Mouse (Mus musculus) forebrain, embryonic 13.5 days (tissue): ENCODE results near the gene Pnkp. TPM values are rescaled to one million over a fixed set of nuclear protein-coding genes. Genes with fewer than 3 reads are reported as not detected.
"Not testable (repeated sequence)": the region's sequence is repeated elsewhere in the genome, so short reads cannot be mapped to it uniquely, and the experiment has no call there.

Source experiments
- ATAC-seq: fragments of 200-750 bp; cut with Nextera tagmentation; 2 replicates; pipeline ENCODE4 v1.8.0; 2017
- H3K27ac ChIP-seq: fragments of 300-500 bp; sonication (generic); 2 replicates; pipeline ENCODE4 v1.5.1; 2015; ENCODE audit warnings: inconsistent platforms, mild to moderate bottlenecking, moderate library complexity
- H3K27me3 ChIP-seq: fragments of 300-500 bp; sonication (generic); 2 replicates; pipeline ENCODE4 v1.6.1; 2015; ENCODE audit warnings: mild to moderate bottlenecking, inconsistent platforms
- H3K36me3 ChIP-seq: fragments of 300-500 bp; sonication (generic); 2 replicates; pipeline ENCODE4 v1.6.1; 2015; ENCODE audit warnings: mild to moderate bottlenecking, inconsistent platforms; ENCODE audit not compliant: poor library complexity, severe bottlenecking
- H3K4me1 ChIP-seq: fragments of 300-500 bp; sonication (generic); 2 replicates; pipeline ENCODE4 v1.6.1; 2015; ENCODE audit warnings: inconsistent platforms
- H3K4me2 ChIP-seq: fragments of 300-500 bp; sonication (generic); 2 replicates; pipeline ENCODE4 v1.6.1; 2015; ENCODE audit warnings: inconsistent platforms, mild to moderate bottlenecking, moderate library complexity
- H3K4me3 ChIP-seq: fragments of 300-500 bp; sonication (generic); 2 replicates; pipeline ENCODE4 v1.5.1; 2015; ENCODE audit warnings: mild to moderate bottlenecking, inconsistent platforms
- H3K9ac ChIP-seq: fragments of 300-500 bp; sonication (generic); 2 replicates; pipeline ENCODE4 v1.6.1; 2015; ENCODE audit warnings: mild to moderate bottlenecking, inconsistent platforms
- H3K9me3 ChIP-seq: fragments of 300-500 bp; sonication (generic); replicated peaks from 2 replicates; pipeline ENCODE4 v1.6.1; 2016; ENCODE audit warnings: inconsistent platforms
- WGBS: fragments of 180-500 bp; shearing (Covaris S2); methylation state at CpG from one replicate; pipeline ENCODE4 v1.1.7; 2015; 5-methylcytosine and 5-hydroxymethylcytosine counted together
- polyA plus RNA-seq: library from polyadenylated mRNA; unstranded; fragments of >200 nt; fragmentation: Nextera tagmentation; extraction: Ambion mirVana; gene quantifications from 2 replicates; pipeline ENCODE4 v1.2.1, GENCODE M21; 2015

The Pnkp gene
- polyA plus RNA-seq, 1 experiment from 2014 or later, result 34.9 TPM

DNA sequence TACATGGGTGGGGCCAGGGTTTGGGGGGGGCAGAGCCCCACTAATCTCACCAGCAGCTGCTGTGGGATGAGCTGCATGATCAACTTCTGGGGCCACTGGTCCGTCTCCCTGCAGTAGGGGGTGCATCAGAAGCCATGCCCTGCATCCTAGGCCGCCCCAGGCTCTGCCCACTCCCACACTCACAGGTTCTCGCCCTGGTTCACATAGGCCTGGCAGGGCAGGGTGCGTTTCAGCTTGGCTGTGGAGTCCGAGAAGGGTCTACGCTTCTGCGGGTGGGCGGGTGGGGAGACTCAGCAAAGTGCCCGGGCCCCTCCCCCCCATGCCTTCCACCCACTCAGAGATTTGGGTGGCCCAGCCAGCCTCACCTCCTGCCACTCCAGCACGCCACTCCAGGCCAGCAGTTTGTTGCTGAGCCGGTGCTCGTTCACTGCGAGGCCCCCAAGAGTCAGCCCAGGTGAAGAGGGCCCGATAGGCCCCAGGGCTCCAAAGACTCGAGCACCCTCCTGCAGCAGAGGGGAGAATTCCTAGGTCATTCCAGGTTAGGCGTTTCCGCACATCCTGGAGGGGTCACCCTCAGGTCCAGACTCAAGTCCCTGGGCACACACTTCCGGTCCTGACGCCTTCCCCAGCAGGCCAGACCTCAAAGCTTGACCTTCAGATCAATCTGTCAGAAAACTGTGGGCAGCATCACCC, 10.2 kb downstream of the Pnkp start:
- Histone ChIP-seq H3K4me3 (peak overlapping the region; percentile 95), H3K9me3 (no peaks in the 10 kb centered on the region), H3K4me1 (peaks cover 59% of the 10 kb centered on the region), H3K27ac (peak overlapping the region; percentile 31; the same call in 1 of the 2 replicates), H3K9ac (peak overlapping the region; percentile 100), H3K27me3 (no peaks in the 10 kb centered on the region), H3K36me3 (peaks cover 49% of the 10 kb centered on the region), H3K4me2 (peak overlapping the region; percentile 94)
- ATAC-seq, result no peak
- 82% methylated on average over 18 of the region's 19 CpGs for WGBS

DNA sequence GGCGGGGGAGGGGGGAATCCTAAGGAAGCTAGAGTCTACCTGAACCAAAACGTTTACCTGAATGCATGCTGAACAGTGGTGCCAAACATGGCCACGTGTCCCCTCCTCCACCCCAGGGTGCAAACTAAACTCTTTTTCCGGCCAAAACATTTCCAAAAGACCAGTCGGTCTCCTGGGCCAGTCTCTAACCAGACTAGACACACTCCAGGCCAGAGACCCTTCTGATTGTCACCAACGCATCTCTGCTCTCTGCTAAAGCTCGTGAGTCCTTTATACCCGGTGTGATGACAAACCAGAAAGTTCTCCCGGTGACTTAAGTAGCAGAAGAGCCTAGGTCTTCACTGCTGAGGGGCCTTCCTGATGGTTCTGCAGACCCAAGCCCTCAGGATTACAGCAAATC, 10.9 kb downstream of the Pnkp start:
- no peaks in the 10 kb centered on the region for H3K27me3 ChIP-seq
- peak overlapping the region; percentile 95 for H3K4me3 ChIP-seq
- peaks cover 59% of the 10 kb centered on the region for H3K4me1 ChIP-seq
- no peak for ATAC-seq
- H3K9me3 ChIP-seq, result no peaks in the 10 kb centered on the region
- peak overlapping the region; percentile 10; the same call in 1 of the 2 replicates for H3K27ac ChIP-seq
- peaks cover 42% of the 10 kb centered on the region for H3K36me3 ChIP-seq
- H3K4me2 ChIP-seq, result peak overlapping the region; percentile 94
- peak overlapping the region; percentile 100 for H3K9ac ChIP-seq
- WGBS, result 44% methylated on average over 9 of the region's 9 CpGs

DNA sequence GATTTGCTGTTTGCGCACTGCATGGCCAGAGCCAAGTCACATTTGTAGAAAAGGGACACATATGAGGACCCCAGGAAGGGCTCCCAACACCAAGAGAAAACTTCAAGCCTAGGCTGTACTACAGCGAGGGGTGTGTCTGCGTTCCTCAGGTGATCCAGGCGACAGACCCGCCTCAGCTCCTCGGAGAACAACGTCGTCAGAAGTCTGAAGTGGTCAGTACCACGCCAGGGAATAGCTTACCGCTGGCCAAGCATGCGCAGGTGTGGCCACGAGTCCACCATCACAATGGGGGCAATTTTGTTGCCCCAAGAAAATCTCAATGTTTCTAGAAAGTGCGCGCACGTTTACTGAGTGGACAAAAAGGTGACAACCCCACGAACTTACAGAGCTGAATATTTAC, 11.5 kb downstream of the Pnkp start:
- WGBS, result 4% methylated on average over 16 of the region's 16 CpGs
- H3K27ac ChIP-seq, result peak overlapping the region; percentile 100
- peaks cover 59% of the 10 kb centered on the region for H3K4me1 ChIP-seq

DNA sequence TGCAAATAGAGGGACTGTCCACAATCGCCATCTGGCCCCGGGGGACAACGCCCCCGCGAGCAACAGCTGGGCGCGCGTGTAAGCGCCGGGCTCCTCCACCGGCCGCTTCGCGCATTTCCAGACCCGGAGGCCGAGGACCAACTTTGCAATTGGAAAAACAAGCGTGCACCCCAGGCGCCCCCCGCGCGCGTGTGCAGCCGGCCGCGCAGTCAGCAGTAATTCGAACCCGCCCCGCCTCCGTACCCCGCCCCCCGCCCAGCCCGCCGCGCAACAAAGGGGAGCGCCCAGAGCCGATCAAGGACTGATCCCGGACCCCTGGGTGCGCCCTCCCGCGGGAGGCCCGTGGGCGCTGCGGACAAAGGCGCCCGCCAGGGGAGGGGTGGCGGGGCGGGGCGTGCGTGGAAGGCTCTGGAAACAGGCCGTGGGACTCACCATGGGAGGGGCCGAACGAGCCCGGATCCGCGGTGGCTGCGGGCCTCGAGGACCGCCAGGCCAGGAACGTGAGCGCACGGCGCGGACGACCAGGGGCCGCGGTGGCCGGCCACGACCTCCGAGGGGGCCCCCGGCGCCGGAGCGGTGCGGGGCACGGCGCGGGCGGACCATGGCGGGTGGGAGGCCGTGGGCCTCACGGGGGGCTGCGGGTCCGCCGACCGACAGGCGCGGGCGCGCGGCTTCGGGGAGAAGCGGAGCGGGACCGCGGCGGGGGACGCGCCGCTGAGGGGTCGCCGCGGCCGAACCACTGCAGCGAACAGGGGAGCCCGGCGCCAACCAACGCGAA, 12.2 kb downstream of the Pnkp start:
- peak overlapping the region; percentile 94 for H3K4me2 ChIP-seq
- H3K9me3 ChIP-seq, result no peaks in the 10 kb centered on the region
- ATAC-seq, result peak; percentile 28
- WGBS, result under 1% methylated on average over 92 of the region's 108 CpGs
- peaks cover 29% of the 10 kb centered on the region for H3K36me3 ChIP-seq
- peak overlapping the region; percentile 100 for H3K27ac ChIP-seq
- H3K9ac ChIP-seq, result peak overlapping the region; percentile 100
- H3K4me3 ChIP-seq, result peak overlapping the region; percentile 95
- peaks cover 56% of the 10 kb centered on the region for H3K4me1 ChIP-seq
- no peaks in the 10 kb centered on the region for H3K27me3 ChIP-seq

More for the DNA sequence above, 11.5 kb downstream of the Pnkp start:
- ATAC-seq, result no peak
- peak overlapping the region; percentile 100 for H3K9ac ChIP-seq
- no peaks in the 10 kb centered on the region for H3K27me3 ChIP-seq
- H3K9me3 ChIP-seq, result no peaks in the 10 kb centered on the region
- peak overlapping the region; percentile 95 for H3K4me3 ChIP-seq
- peaks cover 36% of the 10 kb centered on the region for H3K36me3 ChIP-seq
- peak overlapping the region; percentile 94 for H3K4me2 ChIP-seq

DNA sequence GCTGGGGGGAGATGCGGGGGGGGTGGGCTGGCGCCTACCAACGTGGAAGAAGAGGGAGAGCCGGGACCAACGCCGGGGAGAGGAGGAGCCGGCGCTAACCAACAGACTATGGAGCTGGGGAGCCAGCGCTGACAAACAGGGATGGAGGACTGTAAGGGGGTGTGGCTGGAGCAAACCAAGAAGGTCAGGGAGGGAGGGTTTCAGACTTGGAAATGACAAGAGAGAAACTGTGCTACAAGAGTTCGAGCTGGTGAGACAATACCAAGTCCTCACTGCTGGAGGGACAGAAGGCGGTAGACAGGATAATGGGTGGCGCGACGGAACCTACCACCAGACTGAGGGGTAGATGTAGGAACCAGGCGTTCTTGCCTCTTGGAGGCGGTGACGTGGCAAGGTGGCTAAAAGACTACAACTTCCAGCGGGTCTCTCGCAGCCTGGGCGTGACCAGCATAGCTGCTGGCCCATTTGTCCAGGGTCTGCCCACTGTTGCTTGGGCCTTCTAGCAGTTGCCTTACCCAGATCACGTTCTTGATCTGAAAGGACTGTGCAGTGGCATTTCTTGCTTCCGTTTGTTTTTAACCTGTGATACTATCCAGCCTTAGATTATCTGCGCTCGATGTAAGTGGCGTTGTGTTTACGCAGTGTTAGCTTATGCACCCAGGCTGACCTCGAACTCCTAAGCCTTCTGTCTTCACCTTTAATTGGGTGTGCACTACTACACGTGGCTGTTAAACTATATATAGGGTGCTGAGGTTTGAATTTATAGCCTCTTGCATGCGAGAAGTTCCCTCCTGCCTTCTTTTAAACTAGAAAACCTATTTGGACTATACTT, 13.0 kb downstream of the Pnkp start, which contains the start of gene Ptov1:
Ptov1 (minus strand) TSS at position 92 of the 832 bp plus-strand sequence.
- H3K27ac ChIP-seq, result peak within 1 kb of the TSS; percentile 100
- peaks cover 50% of the 10 kb centered on the region for H3K4me1 ChIP-seq
- H3K4me2 ChIP-seq, result peak within 1 kb of the TSS; percentile 94
- peak within 1 kb of the TSS; percentile 95 for H3K4me3 ChIP-seq
- peak within 1 kb of the TSS; percentile 100 for H3K9ac ChIP-seq
- H3K9me3 ChIP-seq, result no peaks in the 10 kb centered on the region
- no peaks in the 10 kb centered on the region for H3K27me3 ChIP-seq
- 9% methylated on average over 29 of the region's 29 CpGs for WGBS
- peak; percentile 96 for ATAC-seq
- peaks cover 21% of the 10 kb centered on the region for H3K36me3 ChIP-seq

DNA sequence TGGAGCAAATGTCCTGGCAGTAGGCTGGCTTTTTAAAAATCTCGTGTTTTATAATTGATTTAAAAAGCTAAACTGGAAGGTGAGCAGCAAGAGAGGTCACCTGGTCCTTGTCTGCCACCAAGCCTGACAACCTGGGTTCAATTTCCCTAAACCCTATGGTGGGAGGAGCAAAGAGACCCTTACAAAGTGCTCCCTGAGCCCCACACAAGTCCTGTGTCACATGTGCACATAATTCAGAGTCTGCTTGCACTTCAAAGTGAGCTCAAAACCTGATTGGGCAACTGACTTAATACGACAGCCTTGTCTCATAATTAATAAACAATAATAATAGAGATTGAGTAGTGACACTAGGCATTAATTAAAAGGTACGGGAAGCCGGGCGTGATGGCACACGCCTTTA, 13.7 kb downstream of the Pnkp start:
- no peak for ATAC-seq
- H3K9me3 ChIP-seq, result no peaks in the 10 kb centered on the region
- WGBS, result 80% methylated on average over 6 of the region's 6 CpGs
- H3K9ac ChIP-seq, result peak overlapping the region; percentile 100; the same call in 1 of the 2 replicates
- peaks cover 16% of the 10 kb centered on the region for H3K36me3 ChIP-seq
- peaks cover 43% of the 10 kb centered on the region for H3K4me1 ChIP-seq
- H3K4me2 ChIP-seq, result peak overlapping the region; percentile 94
- peak overlapping the region; percentile 95 for H3K4me3 ChIP-seq
- H3K27me3 ChIP-seq, result no peaks in the 10 kb centered on the region
- H3K27ac ChIP-seq, result peak overlapping the region; percentile 100

DNA sequence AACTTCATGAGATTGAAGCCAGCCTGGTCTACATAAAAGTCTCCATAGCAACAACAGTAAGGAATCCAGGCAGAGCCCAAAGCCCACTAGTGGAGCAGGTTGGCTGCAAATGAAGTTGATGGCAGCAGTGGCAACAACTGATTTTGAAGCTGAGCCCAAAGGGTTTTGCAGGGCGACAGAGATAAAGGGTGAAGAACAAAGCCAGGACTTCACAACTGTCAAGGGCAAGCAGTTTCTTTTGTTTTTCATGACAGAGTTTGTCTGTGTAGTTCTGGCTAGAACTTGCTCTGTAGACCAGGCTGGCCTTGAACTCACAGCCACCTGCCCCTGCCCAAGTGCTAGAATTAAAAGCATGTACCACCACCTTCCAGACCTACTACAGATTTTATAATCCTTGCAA, 14.2 kb downstream of the Pnkp start:
- Histone ChIP-seq H3K36me3 (peaks cover 16% of the 10 kb centered on the region), H3K27me3 (no peaks in the 10 kb centered on the region), H3K9me3 (no peaks in the 10 kb centered on the region), H3K27ac (no peak overlapping the region; the same call in 1 of the 2 replicates), H3K4me3 (no peak overlapping the region), H3K4me2 (no peak overlapping the region), H3K9ac (no peak overlapping the region), H3K4me1 (peaks cover 37% of the 10 kb centered on the region)
- ATAC-seq, result no peak
- WGBS, result 40% methylated on average over 1 of the region's 1 CpGs

DNA sequence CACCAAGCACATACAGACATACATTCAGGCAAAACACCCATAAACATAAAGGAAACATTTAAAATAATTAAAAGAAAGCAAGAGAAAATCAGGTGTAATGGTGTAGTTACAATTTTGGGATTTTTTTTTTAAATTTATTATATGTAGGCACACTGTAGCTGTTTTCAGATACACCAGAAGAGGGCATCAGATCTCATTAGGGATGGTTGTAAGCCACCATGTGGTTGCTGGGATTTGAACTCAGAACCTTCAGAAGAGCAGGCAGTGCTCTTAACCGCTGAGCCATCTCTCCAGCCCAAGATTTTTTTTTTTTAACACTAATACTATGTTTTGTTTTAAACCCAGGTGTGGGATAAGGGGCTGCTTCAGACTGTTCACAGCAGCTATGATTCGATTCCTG, 14.8 kb downstream of the Pnkp start:
- not testable (repeated sequence) for H3K27me3 ChIP-seq, H3K9ac ChIP-seq, H3K27ac ChIP-seq, H3K4me3 ChIP-seq, H3K4me2 ChIP-seq, H3K9me3 ChIP-seq, ATAC-seq
- H3K36me3 ChIP-seq, result peaks cover 16% of the 10 kb centered on the region
- WGBS, result 97% methylated on average over 2 of the region's 2 CpGs
- H3K4me1 ChIP-seq, result peaks cover 31% of the 10 kb centered on the region

DNA sequence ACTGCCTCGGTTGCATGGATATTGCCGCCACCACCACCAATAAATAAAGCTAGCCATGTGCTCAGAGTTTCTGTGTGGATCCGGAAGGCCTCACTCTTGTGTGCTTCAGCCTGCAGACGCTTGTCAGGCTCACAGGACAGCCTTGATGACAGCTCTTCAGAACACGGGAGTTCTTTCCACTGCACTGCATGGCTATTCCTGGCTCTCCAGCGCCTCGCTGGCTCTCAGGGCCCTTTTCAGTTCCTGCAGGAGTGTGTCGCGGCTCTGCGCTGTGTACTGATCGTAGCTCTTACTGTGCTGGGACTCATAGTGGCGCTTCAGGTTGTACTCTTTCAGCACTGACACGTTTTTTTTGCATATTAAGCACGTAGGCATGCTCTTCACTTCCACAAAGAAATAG, 20.9 kb downstream of the Pnkp start:
- H3K4me3 ChIP-seq, result no peak overlapping the region
- peaks cover 74% of the 10 kb centered on the region for H3K36me3 ChIP-seq
- 89% methylated on average over 14 of the region's 14 CpGs for WGBS

DNA sequence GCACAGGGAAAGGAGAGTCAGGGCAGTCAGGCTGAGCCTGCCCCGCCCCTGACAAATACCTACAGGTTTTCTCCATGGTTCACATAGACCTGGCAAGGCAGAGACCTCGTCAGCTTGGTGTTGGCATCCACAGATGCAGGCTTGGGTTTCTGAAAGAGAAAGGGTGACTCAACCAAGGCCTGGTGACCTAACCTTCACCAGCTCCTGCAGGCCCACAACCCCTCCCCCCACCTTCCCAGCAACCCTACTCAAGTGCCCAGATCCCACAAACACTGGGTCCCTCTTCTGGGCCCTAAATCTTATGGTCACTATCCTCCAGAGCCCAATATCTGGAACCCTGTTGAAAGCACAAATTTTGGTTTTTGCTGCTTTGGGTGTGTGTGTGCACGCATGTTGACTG, 26.1 kb downstream of the Pnkp start:
- no peaks in the 10 kb centered on the region for H3K9me3 ChIP-seq
- no peak overlapping the region for H3K4me2 ChIP-seq
- WGBS, result 95% methylated on average over 3 of the region's 3 CpGs

More for the DNA sequence above, 20.9 kb downstream of the Pnkp start:
- Histone ChIP-seq H3K4me1 (no peaks in the 10 kb centered on the region), H3K4me2 (no peak overlapping the region), H3K27me3 (no peaks in the 10 kb centered on the region), H3K9me3 (no peaks in the 10 kb centered on the region), H3K27ac (no peak overlapping the region), H3K9ac (no peak overlapping the region)
- ATAC-seq, result no peak

DNA sequence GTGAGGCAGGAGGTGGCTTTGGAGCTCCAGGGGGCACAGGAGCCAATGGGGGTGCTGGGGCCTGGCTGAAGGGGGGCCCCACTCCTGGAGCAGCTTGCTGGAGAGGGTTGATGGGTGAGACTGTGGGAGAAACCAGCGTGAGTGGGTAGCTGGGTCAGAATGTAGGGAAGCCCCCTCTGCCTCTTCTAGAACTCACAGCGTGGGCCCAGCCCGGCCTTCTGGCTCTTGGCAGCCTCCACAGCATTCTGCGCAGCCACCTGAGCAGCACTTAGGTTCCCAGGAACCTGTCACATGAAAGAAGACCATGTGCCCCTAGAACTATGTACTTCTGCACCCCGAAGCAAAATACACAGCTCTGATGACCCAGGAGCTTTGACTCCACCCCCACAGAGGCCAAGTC, 27.7 kb downstream of the Pnkp start:
- Histone ChIP-seq H3K9ac (no peak overlapping the region), H3K36me3 (peaks cover 96% of the 10 kb centered on the region), H3K9me3 (no peaks in the 10 kb centered on the region), H3K4me3 (no peak overlapping the region), H3K27ac (no peak overlapping the region), H3K4me1 (peaks cover 9% of the 10 kb centered on the region), H3K27me3 (no peaks in the 10 kb centered on the region), H3K4me2 (no peak overlapping the region)
- WGBS, result 96% methylated on average over 5 of the region's 5 CpGs
- no peak for ATAC-seq

More for the DNA sequence above, 26.1 kb downstream of the Pnkp start:
- H3K27ac ChIP-seq, result no peak overlapping the region
- no peak for ATAC-seq
- H3K9ac ChIP-seq, result no peak overlapping the region
- H3K36me3 ChIP-seq, result peaks cover 96% of the 10 kb centered on the region
- H3K4me1 ChIP-seq, result no peaks in the 10 kb centered on the region
- no peak overlapping the region for H3K4me3 ChIP-seq
- H3K27me3 ChIP-seq, result no peaks in the 10 kb centered on the region
